Mouse (Mus musculus) megakaryocyte, embryonic 14.5 days (primary cell): ENCODE measurements at regions not wholly inside any gene's neighbourhood (a gene's known extent, or its start where the extent isn't known, plus 50 kb on each side); places are given as distances from the start of the nearest gene placed in this dataset.

ENCODE experiments used
- FLI1 ChIP-seq: IDR thresholded peaks from 2 replicates; pipeline ENCODE4 v1.6.1; 2012; ENCODE audit warnings: low read length, inconsistent platforms, mixed read lengths
- GATA1 ChIP-seq: IDR thresholded peaks from 3 replicates; pipeline ENCODE4 v1.6.1; 2012; ENCODE audit warnings: mixed read lengths, low read length, inconsistent platforms, borderline replicate concordance

- TF ChIP-seq GATA1 (no peak), FLI1 (no peak)
Measured at GRCm38 (mm10) chr3:70307556-70307955, 300.1 kb downstream of the Otol1 start.
